Mouse (Mus musculus) megakaryocyte, embryonic 14.5 days (primary cell): ENCODE results near the gene Apool.

ENCODE experiments used
- FLI1 ChIP-seq: IDR thresholded peaks from 2 replicates; pipeline ENCODE4 v1.6.1; 2012; ENCODE audit warnings: low read length, inconsistent platforms, mixed read lengths
- GATA1 ChIP-seq: IDR thresholded peaks from 3 replicates; pipeline ENCODE4 v1.6.1; 2012; ENCODE audit warnings: mixed read lengths, low read length, inconsistent platforms, borderline replicate concordance

GRCm38 (mm10) chrX:112273550-112273949, 37.6 kb upstream of the Apool start:
- TF ChIP-seq FLI1, result no peak
- no peak for TF ChIP-seq GATA1
